Mouse (Mus musculus) granulocyte monocyte progenitor cell, adult 5-6 weeks (primary cell): ENCODE results near the gene Sox13. TPM values are rescaled to one million over a fixed set of nuclear protein-coding genes. Genes with fewer than 3 reads are reported as not detected.
"Not testable (repeated sequence)": the region's sequence is repeated elsewhere in the genome, so short reads cannot be mapped to it uniquely, and the experiment has no call there.

Source experiments
- ATAC-seq: replicated peaks from 2 replicates; pipeline ENCODE4 v1.8.0; 2016; ENCODE audit warnings: mild to moderate bottlenecking, moderate TSS enrichment, inconsistent platforms; ENCODE audit not compliant: poor library complexity, severe bottlenecking
- total RNA-seq, 2 experiments: library from RNA; stranded (forward) in 1 of 2; stranded (reverse) in 1 of 2; fragments of 200-712, 200-1000 nt in 1 of 2; fragments of >200 nt in 1 of 2; fragmentation: Nextera tagmentation in 1 of 2; gene quantifications; 2 replicates each; pipeline ENCODE4 v1.2.3; 2014 to 2017

The Sox13 gene
- total RNA-seq, 2 experiments from 2014 or later: 4.2 to 4.8 TPM

DNA sequence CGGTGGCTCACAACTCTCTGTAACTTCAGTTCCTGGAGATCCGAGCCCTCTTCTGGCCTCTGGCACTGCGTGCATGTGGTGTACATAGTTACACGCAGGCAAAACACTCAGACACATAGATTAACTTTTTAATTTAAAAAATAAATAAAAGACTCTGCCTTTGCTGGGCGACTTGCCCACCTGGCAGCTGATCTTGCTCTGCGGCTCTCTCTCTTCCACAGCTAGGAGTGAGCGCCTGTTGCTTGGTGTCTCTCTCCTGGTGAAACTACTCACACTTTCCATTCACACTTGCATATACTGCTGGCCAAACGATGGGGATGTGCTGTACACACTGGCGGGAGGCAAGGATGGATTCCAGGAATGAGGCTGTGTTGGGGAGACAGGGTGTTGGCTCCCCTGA is 77.6 kb downstream of the Sox13 start:
- no peak for ATAC-seq

DNA sequence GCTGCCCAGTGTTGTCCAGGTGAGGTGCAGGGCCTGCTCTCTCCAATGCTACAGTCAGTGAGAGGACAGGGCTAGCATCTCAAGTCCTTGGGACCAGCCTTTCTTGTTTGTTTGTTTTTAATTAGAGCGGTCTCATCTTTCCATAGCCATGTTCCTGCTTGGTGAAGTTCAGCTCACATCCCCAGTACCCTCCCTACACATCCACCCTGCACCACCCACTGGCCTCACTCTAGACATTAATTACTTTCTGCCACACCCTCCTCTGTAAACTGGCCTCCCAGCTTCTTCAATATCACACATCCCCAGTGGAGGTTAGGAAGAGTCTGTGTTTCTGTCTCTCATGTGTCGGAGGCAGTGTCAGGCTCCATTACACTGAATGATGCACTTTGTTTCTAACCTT is 79.8 kb downstream of the Sox13 start:
- no peak for ATAC-seq

DNA sequence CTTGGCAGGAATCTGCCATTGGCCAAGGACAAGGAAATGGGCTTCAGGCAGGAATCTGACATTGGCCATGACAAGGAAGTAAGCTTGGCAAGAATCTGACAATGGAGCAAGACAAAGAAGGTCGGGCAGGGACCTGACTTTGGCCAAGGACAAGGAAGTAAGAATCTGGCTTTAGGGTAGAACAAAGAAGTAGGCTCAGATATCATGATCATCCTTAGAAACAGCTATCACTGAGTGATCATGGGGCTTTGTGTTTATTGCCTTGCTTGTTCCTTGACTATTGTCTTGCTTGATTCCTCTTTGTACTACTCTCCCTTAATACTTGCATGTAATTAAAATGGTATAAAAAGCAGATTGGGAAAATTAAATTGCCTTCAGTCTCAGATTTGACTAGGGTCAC is 83.8 kb downstream of the Sox13 start:
- ATAC-seq: not testable (repeated sequence)

DNA sequence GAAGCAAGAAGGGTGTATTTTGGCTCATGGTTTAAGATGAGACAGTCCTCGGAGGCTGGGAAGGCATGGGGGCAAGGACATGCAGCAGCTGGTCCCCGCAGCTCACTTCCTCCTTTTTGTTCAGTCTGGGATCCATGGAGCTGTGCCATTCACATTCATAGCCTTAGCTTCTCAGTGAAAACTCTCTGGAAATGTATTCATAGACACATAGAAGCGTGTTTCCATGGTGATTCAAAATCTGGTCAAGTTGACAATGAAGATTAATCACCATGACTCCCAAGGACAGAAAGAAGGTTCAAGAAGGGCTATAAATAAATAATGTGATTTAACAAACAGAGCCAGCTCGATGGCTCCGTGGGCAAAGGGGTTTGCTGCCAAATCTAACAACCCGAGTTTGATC is 90.2 kb downstream of the Sox13 start:
- no peak for ATAC-seq

DNA sequence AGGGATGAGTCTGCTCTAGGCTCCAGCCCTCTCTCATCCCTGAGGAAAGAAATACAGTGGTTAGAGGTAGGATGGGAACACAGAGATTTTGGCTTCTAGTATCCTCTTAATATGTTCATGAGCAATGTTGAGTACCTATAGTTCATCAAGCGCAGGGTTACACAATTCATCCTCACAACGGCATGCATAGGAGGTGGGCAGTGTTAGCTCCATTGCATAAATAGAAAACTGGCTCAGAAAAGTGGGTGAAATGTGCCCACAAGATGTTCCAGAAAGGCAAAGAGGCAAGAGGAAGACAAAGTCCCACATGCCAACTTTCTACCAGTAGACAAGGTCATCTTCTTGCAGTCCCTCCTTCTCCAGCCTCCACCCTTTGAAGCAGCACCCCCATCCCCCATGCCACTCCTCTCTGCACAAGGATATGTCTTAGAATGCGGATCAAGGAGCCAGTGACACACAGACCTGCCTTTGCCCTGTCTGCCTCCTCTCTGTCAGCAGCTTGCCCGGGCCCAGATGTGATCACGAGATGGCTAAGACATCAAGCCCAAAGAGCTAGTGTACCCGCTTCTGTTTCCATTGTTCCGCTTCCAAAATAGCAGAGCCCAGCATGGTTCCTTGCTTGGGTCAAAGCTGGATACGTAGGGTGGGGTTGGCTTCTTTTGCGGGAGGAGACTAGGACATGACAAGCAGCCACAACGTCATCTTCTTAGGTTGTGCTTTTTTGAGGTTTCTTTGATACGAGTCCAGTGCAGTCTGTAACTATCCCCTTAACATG is 91.3 kb downstream of the Sox13 start:
- no peak for ATAC-seq

Other genes with a start within 250 kb of the Sox13 start
- not detected in 2 replicates for gene Golt1a, start 114.6 kb downstream of the Sox13 start, total RNA-seq (2014; fragmentation: Nextera tagmentation)
- gene Golt1a, start 114.6 kb downstream of the Sox13 start, total RNA-seq (2017): not detected in 2 replicates
- not detected in 2 replicates for gene Kiss1, start 102.5 kb downstream of the Sox13 start, total RNA-seq (2014; fragmentation: Nextera tagmentation)
- gene Kiss1, start 102.5 kb downstream of the Sox13 start, total RNA-seq (2017): not detected in 2 replicates
- not detected in 2 replicates for gene Ren1, start 73.9 kb downstream of the Sox13 start, total RNA-seq (2014; fragmentation: Nextera tagmentation)
- gene Ren1, start 73.9 kb downstream of the Sox13 start, total RNA-seq (2017): not detected in 2 replicates
- not detected in 2 replicates for gene Etnk2, start 60.8 kb downstream of the Sox13 start, total RNA-seq (2014; fragmentation: Nextera tagmentation)
- not detected in 2 replicates for gene Etnk2, start 60.8 kb downstream of the Sox13 start, total RNA-seq (2017)
- gene Snrpe, start 185.9 kb upstream of the Sox13 start, total RNA-seq (2014; fragmentation: Nextera tagmentation): 594 and 635 TPM in 2 replicates
- 399 and 577 TPM in 2 replicates for gene Snrpe, start 185.9 kb upstream of the Sox13 start, total RNA-seq (2017)
- gene Zbed6, start 236.5 kb upstream of the Sox13 start, total RNA-seq (2014; fragmentation: Nextera tagmentation): 15.9 and 23.1 TPM in 2 replicates
- gene Zbed6, start 236.5 kb upstream of the Sox13 start, total RNA-seq (2017): 14.5 and 16.3 TPM in 2 replicates
- 9.5 and 14.2 TPM in 2 replicates for gene Gm38394, start 236.9 kb upstream of the Sox13 start, total RNA-seq (2014; fragmentation: Nextera tagmentation)
- gene Gm38394, start 236.9 kb upstream of the Sox13 start, total RNA-seq (2017): 6.6 and 9.2 TPM in 2 replicates